Mouse (Mus musculus) myocyte (in vitro differentiated cells): ENCODE measurements around the gene Dhx16.

ENCODE experiments used
- CEBPB ChIP-seq: IDR thresholded peaks from 2 replicates; pipeline ENCODE4 v1.6.1; 2011; ENCODE audit warnings: mild to moderate bottlenecking, moderate library complexity; ENCODE audit not compliant: poor library complexity, insufficient read depth, severe bottlenecking
- E2F4 ChIP-seq: IDR thresholded peaks from one replicate; pipeline ENCODE4 v1.6.1; 2011; ENCODE audit warnings: mild to moderate bottlenecking, control low read depth, moderate library complexity; ENCODE audit not compliant: insufficient read depth
- MAX ChIP-seq: IDR thresholded peaks from one replicate; pipeline ENCODE4 v1.6.1; 2011; ENCODE audit warnings: low read depth, mild to moderate bottlenecking, control low read depth
- MYOD1 ChIP-seq, 3 experiments: IDR thresholded peaks; one replicate each; pipeline ENCODE4 v1.6.1; 2011; ENCODE audit warnings: control low read depth in 2 of 3, low read depth in 2 of 3, mild to moderate bottlenecking in 2 of 3, moderate library complexity in 1 of 3; ENCODE audit not compliant: insufficient read length in 2 of 3, control insufficient read depth in 1 of 3
- MYOG ChIP-seq, 3 experiments: IDR thresholded peaks; one replicate each; pipeline ENCODE4 v1.6.1; 2011; ENCODE audit warnings: control low read depth in 2 of 3, low read depth in 2 of 3, mild to moderate bottlenecking in 2 of 3; ENCODE audit not compliant: insufficient read length in 2 of 3, control insufficient read depth in 1 of 3, insufficient read depth in 1 of 3
- POLR2A ChIP-seq: IDR thresholded peaks from one replicate; pipeline ENCODE4 v1.6.1; 2011; ENCODE audit warnings: low read depth, mild to moderate bottlenecking, control low read depth, moderate library complexity; ENCODE audit not compliant: insufficient read length
- POLR2AphosphoS2 ChIP-seq: IDR thresholded peaks from one replicate; pipeline ENCODE4 v1.6.1; 2011; ENCODE audit warnings: low read depth, control low read depth; ENCODE audit not compliant: insufficient read length
- REST ChIP-seq: IDR thresholded peaks from one replicate; pipeline ENCODE4 v1.6.1; 2011; ENCODE audit warnings: mild to moderate bottlenecking, control low read depth, moderate library complexity; ENCODE audit not compliant: insufficient read depth, insufficient read length
- TCF12 ChIP-seq: IDR thresholded peaks from one replicate; pipeline ENCODE4 v1.6.1; 2011; ENCODE audit warnings: mild to moderate bottlenecking, control low read depth; ENCODE audit not compliant: poor library complexity, insufficient read depth, severe bottlenecking
- TCF3 ChIP-seq: IDR thresholded peaks from one replicate; pipeline ENCODE4 v1.6.1; 2011; ENCODE audit warnings: low read depth, control low read depth; ENCODE audit not compliant: insufficient read length
- USF1 ChIP-seq: IDR thresholded peaks from one replicate; pipeline ENCODE4 v1.6.1; 2011; ENCODE audit warnings: low read depth, mild to moderate bottlenecking, control low read depth, moderate library complexity

DNA sequence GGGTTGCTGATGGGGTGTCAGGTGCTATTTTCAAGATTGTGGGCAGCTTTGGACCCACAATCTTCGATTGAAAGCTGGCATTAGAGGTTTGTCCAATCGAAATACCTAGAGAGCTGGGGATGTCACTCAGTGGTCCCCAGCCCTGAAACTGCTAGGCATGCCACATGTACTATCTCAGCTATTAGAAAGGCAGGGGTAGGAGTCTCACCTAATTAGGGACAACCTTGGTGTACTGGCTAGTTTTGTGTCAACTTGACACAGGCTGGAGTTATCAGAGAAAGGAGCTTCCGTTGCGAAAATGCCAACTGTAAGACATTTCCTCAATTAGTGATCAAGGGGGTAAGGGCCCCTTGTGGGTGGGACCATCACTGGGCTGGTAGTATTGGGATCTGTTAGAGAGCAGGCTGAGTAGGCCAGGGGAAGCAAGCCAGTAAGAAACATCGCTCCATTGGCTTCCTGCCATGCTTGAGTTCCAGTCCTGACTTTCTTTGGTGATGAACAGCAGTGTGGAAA, 46.3 kb upstream of the Dhx16 start:
- TF ChIP-seq E2F4 (no peak), POLR2A (peak; percentile 40), TCF12 (no peak), MYOD1 (IDR thresholded peaks at IDR 0.05; ENCODE audit: control insufficient read depth in 1 of 3, insufficient read length in 2 of 3, low read depth in 2 of 3) (no peak), CEBPB (no peak), TCF3 (no peak), MAX (no peak), POLR2AphosphoS2 (peak; percentile 74), USF1 (no peak), MYOG (IDR thresholded peaks at IDR 0.05; ENCODE audit: control insufficient read depth in 1 of 3, insufficient read depth in 1 of 3, insufficient read length in 2 of 3, low read depth in 2 of 3) (no peak), REST (no peak)
